Mouse (Mus musculus) stomach, embryonic 15.5 days (tissue): Measurements from ENCODE around the gene Als2cl. TPM values are rescaled to one million over a fixed set of nuclear protein-coding genes. Genes with fewer than 3 reads are reported as not detected.

Experiments used
- microRNA-seq: library from miRNA; unstranded; fragments of <30 nt; microRNA quantifications from one replicate; pipeline ENCODE4, GENCODE M21; 2016
- polyA plus RNA-seq: library from polyadenylated mRNA; unstranded; fragments of >200 nt; fragmentation: Nextera tagmentation; extraction: Ambion mirVana; gene quantifications from 2 replicates; pipeline ENCODE4 v1.2.1, GENCODE M21; 2015

The Als2cl gene
- polyA plus RNA-seq, 1 experiment from 2014 or later = 6.0 TPM

Small RNA genes within 50 kb of the gene (microRNA-seq; reads per million reads assigned to microRNA genes)
- not detected for gene Gm24269

Other genes with a start within 250 kb of the Als2cl start
- gene Nbeal2, start 225.7 kb upstream of the Als2cl start, polyA plus RNA-seq = 6.2 and 6.9 TPM in 2 replicates
- gene Ccdc12, start 223.4 kb upstream of the Als2cl start, polyA plus RNA-seq = 146 and 160 TPM in 2 replicates
- gene Myl3, start 138.0 kb upstream of the Als2cl start, polyA plus RNA-seq = 2.6 and 2.7 TPM in 2 replicates
- 23.9 and 24.3 TPM in 2 replicates for gene Pth1r, start 132.7 kb upstream of the Als2cl start, polyA plus RNA-seq
- gene Prss42, start 81.7 kb upstream of the Als2cl start, polyA plus RNA-seq = not detected in 2 replicates
- gene Prss44, start 65.9 kb upstream of the Als2cl start, polyA plus RNA-seq = not detected in 2 replicates
- not detected in 2 replicates for gene Prss43, start 53.2 kb upstream of the Als2cl start, polyA plus RNA-seq
- gene Prss45, start 45.3 kb upstream of the Als2cl start, polyA plus RNA-seq = not detected in 2 replicates
- not detected in 2 replicates for gene Prss46, start 35.4 kb upstream of the Als2cl start, polyA plus RNA-seq
- gene Prss50, start 21.9 kb upstream of the Als2cl start, polyA plus RNA-seq = 0.98 and 1.5 TPM in 2 replicates
- gene Tmie, start 243 bp downstream of the Als2cl start, polyA plus RNA-seq = 1.8 TPM in 2 replicates
- gene Fam240a, start 37.0 kb downstream of the Als2cl start, polyA plus RNA-seq = not detected in 2 replicates
- gene Tdgf1, start 66.3 kb downstream of the Als2cl start, polyA plus RNA-seq = not detected in 2 replicates
- 0.18 TPM in 1 of 2 replicates, not detected in the other for gene Lrrc2, start 71.7 kb downstream of the Als2cl start, polyA plus RNA-seq
- 0.45 and 1.1 TPM in 2 replicates for gene Rtp3, start 110.7 kb downstream of the Als2cl start, polyA plus RNA-seq
- gene Ltf, start 139.4 kb downstream of the Als2cl start, polyA plus RNA-seq = 22.6 and 32.0 TPM in 2 replicates
- gene Ccrl2, start 177.6 kb downstream of the Als2cl start, polyA plus RNA-seq = 2.5 TPM in 2 replicates
- gene Lrrfip2, start 237.7 kb downstream of the Als2cl start, polyA plus RNA-seq = 37.3 and 38.7 TPM in 2 replicates